Mouse (Mus musculus) adipocyte (in vitro differentiated cells): ENCODE measurements around the gene Ggta1.

Source experiments
- DNase-seq: peaks from one replicate; pipeline ENCODE4 v3.0.0-alpha.2; 2016; ENCODE audit warnings: low spot score

Ggta1 gene

GRCm38 (mm10) chr2:35490458-35491111 lies 27.6 kb upstream of the Ggta1 start:
- no peak for DNase-seq

- no peak for DNase-seq
Observed at GRCm38 (mm10) chr2:35487700-35488099, 24.7 kb upstream of the Ggta1 start.

- peak; percentile 38 for DNase-seq
Observed at GRCm38 (mm10) chr2:35486981-35487655, 24.1 kb upstream of the Ggta1 start.

- DNase-seq = no peak
Observed at GRCm38 (mm10) chr2:35484102-35484501, 21.1 kb upstream of the Ggta1 start.

GRCm38 (mm10) chr2:35483402-35483801 lies 20.4 kb upstream of the Ggta1 start:
- DNase-seq = no peak

GRCm38 (mm10) chr2:35481322-35481990 lies 18.4 kb upstream of the Ggta1 start:
- DNase-seq = no peak

- DNase-seq = peak; percentile 66
Observed at GRCm38 (mm10) chr2:35480073-35480472, 17.0 kb upstream of the Ggta1 start.

GRCm38 (mm10) chr2:35478812-35479122 lies 15.7 kb upstream of the Ggta1 start:
- DNase-seq = peak; percentile 57

GRCm38 (mm10) chr2:35477999-35478811 lies 15.2 kb upstream of the Ggta1 start:
- peak; percentile 72 for DNase-seq

GRCm38 (mm10) chr2:35477321-35477720 lies 14.3 kb upstream of the Ggta1 start:
- DNase-seq = no peak

GRCm38 (mm10) chr2:35474916-35475315 lies 11.9 kb upstream of the Ggta1 start:
- DNase-seq = no peak

GRCm38 (mm10) chr2:35469266-35469665 lies 6.2 kb upstream of the Ggta1 start:
- DNase-seq = no peak

- no peak for DNase-seq
Observed at GRCm38 (mm10) chr2:35468276-35468675, 5.2 kb upstream of the Ggta1 start.

GRCm38 (mm10) chr2:35467855-35468254 lies 4.8 kb upstream of the Ggta1 start:
- no peak for DNase-seq

GRCm38 (mm10) chr2:35465677-35466076 lies 2.6 kb upstream of the Ggta1 start:
- no peak for DNase-seq

- DNase-seq = no peak
Observed at GRCm38 (mm10) chr2:35464548-35464947, 1.5 kb upstream of the Ggta1 start.

- DNase-seq = no peak
Observed at GRCm38 (mm10) chr2:35464089-35464534, 1.1 kb upstream of the Ggta1 start.

- no peak for DNase-seq
Observed at GRCm38 (mm10) chr2:35463372-35464088, 499 bp upstream of the Ggta1 start.

GRCm38 (mm10) chr2:35461971-35462787 lies 852 bp downstream of the Ggta1 start:
- DNase-seq = peak; percentile 53

GRCm38 (mm10) chr2:35461131-35461947 lies 1.7 kb downstream of the Ggta1 start:
- peak; percentile 66 for DNase-seq
